Mouse (Mus musculus) heart, adult 8-10 months (tissue): Measurements from ENCODE around the gene Gng7. TPM values are rescaled to one million over a fixed set of nuclear protein-coding genes. Genes with fewer than 3 reads are reported as not detected.
"Not testable (repeated sequence)": the region's sequence is repeated elsewhere in the genome, so short reads cannot be mapped to it uniquely, and the experiment has no call there.

Experiments used
- DNase-seq: peaks from one replicate; pipeline ENCODE4 v3.0.0; 2022; ENCODE audit warnings: low spot score
- total RNA-seq, 4 experiments: library from RNA; stranded (reverse); gene quantifications; 2 replicates each; pipeline ENCODE4 v1.2.4; 2022

The Gng7 gene
- 1 to 10 TPM; 1.0 to 1.7 (median 1.5) TPM for total RNA-seq

- DNase-seq: peak; percentile 86
These were observed at the start of gene Gng7 for GRCm38 (mm10) chr10:81014393-81015384. Gene Gng7 (minus strand): TSS chr10:81014945.

- not testable (repeated sequence) for DNase-seq
These were observed 49.8 kb upstream of the Gng7 start for GRCm38 (mm10) chr10:81064519-81064918.

- no peak for DNase-seq
These were observed 48.0 kb upstream of the Gng7 start for GRCm38 (mm10) chr10:81062710-81063109.

GRCm38 (mm10) chr10:81059603-81060543 lies 45.1 kb upstream of the Gng7 start, which contains the start of gene Sgta:
Gene Sgta (minus strand): TSS chr10:81060181.
- DNase-seq: peak; percentile 100

- no peak for DNase-seq
These were observed 44.2 kb upstream of the Gng7 start for GRCm38 (mm10) chr10:81058896-81059295.

- DNase-seq: no peak
These were observed 42.8 kb upstream of the Gng7 start for GRCm38 (mm10) chr10:81057406-81058130.

GRCm38 (mm10) chr10:81055802-81056340 lies 41.1 kb upstream of the Gng7 start:
- not testable (repeated sequence) for DNase-seq

- no peak for DNase-seq
These were observed 40.4 kb upstream of the Gng7 start for GRCm38 (mm10) chr10:81055169-81055568.

- DNase-seq: no peak
These were observed 37.8 kb upstream of the Gng7 start for GRCm38 (mm10) chr10:81052577-81052976.

GRCm38 (mm10) chr10:81051133-81051532 lies 36.4 kb upstream of the Gng7 start:
- no peak for DNase-seq

- DNase-seq: no peak
These were observed 35.9 kb upstream of the Gng7 start for GRCm38 (mm10) chr10:81050645-81051044.

- DNase-seq: not testable (repeated sequence)
These were observed 30.5 kb upstream of the Gng7 start for GRCm38 (mm10) chr10:81045246-81045645.

- peak; percentile 49 for DNase-seq
These were observed 26.9 kb upstream of the Gng7 start for GRCm38 (mm10) chr10:81041458-81042175.

GRCm38 (mm10) chr10:81036988-81037580 lies 22.3 kb upstream of the Gng7 start, which contains the start of gene Slc39a3:
Gene Slc39a3 (minus strand): TSS chr10:81037426.
- peak; percentile 100 for DNase-seq

- DNase-seq: no peak
These were observed 21.5 kb upstream of the Gng7 start for GRCm38 (mm10) chr10:81036251-81036650.

GRCm38 (mm10) chr10:81033586-81033985 lies 18.8 kb upstream of the Gng7 start:
- no peak for DNase-seq

GRCm38 (mm10) chr10:81029031-81029430 lies 14.3 kb upstream of the Gng7 start:
- DNase-seq: no peak

GRCm38 (mm10) chr10:81028219-81028618 lies 13.5 kb upstream of the Gng7 start:
- DNase-seq: no peak

- peak; percentile 22 for DNase-seq
These were observed 12.6 kb upstream of the Gng7 start for GRCm38 (mm10) chr10:81027331-81027730.

GRCm38 (mm10) chr10:81026857-81027256 lies 12.1 kb upstream of the Gng7 start:
- DNase-seq: no peak
